Mouse (Mus musculus) hindbrain, embryonic 14.5 days (tissue): Measurements from ENCODE around the gene Ccnq. TPM values are rescaled to one million over a fixed set of nuclear protein-coding genes. Genes with fewer than 3 reads are reported as not detected.
A peak's percentile ranks its signal among the peaks of the same experiment; 100 is the strongest.

Source experiments
- ATAC-seq: fragments of 200-750 bp; cut with Nextera tagmentation; 2 replicates; pipeline ENCODE4 v1.8.0; 2017; ENCODE audit warnings: moderate number of reproducible peaks, mild to moderate bottlenecking, moderate TSS enrichment, moderate library complexity; ENCODE audit not compliant: low FRiP score
- DNase-seq: peaks from one replicate; pipeline ENCODE4 v3.0.0-alpha.2; 2015; ENCODE audit warnings: low spot score
- H3K27ac ChIP-seq: fragments of 300-500 bp; sonication (generic); 2 replicates; pipeline ENCODE4 v1.5.1; 2014; ENCODE audit warnings: mild to moderate bottlenecking, moderate library complexity
- H3K27me3 ChIP-seq: fragments of 300-500 bp; sonication (generic); 2 replicates; pipeline ENCODE4 v1.6.1; 2014; ENCODE audit warnings: mild to moderate bottlenecking, low read length, mixed read lengths; ENCODE audit not compliant: control insufficient read depth, insufficient read depth
- H3K36me3 ChIP-seq: fragments of 300-500 bp; sonication (generic); replicated peaks from 2 replicates; pipeline ENCODE4 v1.6.1; 2014; ENCODE audit not compliant: control insufficient read depth, insufficient read depth
- H3K4me1 ChIP-seq: fragments of 300-500 bp; sonication (generic); replicated peaks from 2 replicates; pipeline ENCODE4 v1.6.1; 2014; ENCODE audit warnings: antibody characterized with exemption, low read length, mixed read lengths; ENCODE audit not compliant: control insufficient read depth, insufficient read depth
- H3K4me2 ChIP-seq: fragments of 300-500 bp; sonication (generic); replicated peaks from 2 replicates; pipeline ENCODE4 v1.6.1; 2014; ENCODE audit warnings: mild to moderate bottlenecking, moderate library complexity
- H3K4me3 ChIP-seq: fragments of 300-500 bp; sonication (generic); replicated peaks from 2 replicates; pipeline ENCODE4 v1.5.1; 2014; ENCODE audit warnings: mild to moderate bottlenecking, low read length
- H3K9ac ChIP-seq: fragments of 300-500 bp; sonication (generic); 2 replicates; pipeline ENCODE4 v1.6.1; 2014
- H3K9me3 ChIP-seq: fragments of 300-500 bp; sonication (generic); 2 replicates; pipeline ENCODE4 v1.6.1; 2016; ENCODE audit warnings: low read length; ENCODE audit not compliant: control insufficient read depth
- WGBS: fragments of 180-500 bp; shearing (Covaris S2); extraction: QIAGEN DNeasy Blood & Tissue Kit; methylation state at CpG from one replicate; pipeline ENCODE4 v1.1.7; 2014; 5-methylcytosine and 5-hydroxymethylcytosine counted together
- polyA plus RNA-seq: library from polyadenylated mRNA; unstranded; fragments of >200 nt; fragmentation: Nextera tagmentation; extraction: Ambion mirVana; gene quantifications from 2 replicates; pipeline ENCODE4 v1.2.1, GENCODE M21; 2014

The Ccnq gene
- polyA plus RNA-seq: 31.8 and 32.0 TPM in 2 replicates

- WGBS: 11% methylated on average over 59 of the region's 59 CpGs
- Histone ChIP-seq H3K4me2 (peak within 1 kb of the TSS; percentile 92), H3K27ac (peak within 1 kb of the TSS; percentile 87), H3K4me1 (peaks cover 13% of the 10 kb centered on the region), H3K36me3 (0 out of 2 replicates have a peak, but pooled peaks cover 3% of the 10 kb centered on the region), H3K9ac (peak within 1 kb of the TSS; percentile 72), H3K27me3 (no peaks in the 10 kb centered on the region), H3K9me3 (no peaks in the 10 kb centered on the region), H3K4me3 (peak within 1 kb of the TSS; percentile 70)
- DNase-seq (peak; percentile 80), ATAC-seq (peak; percentile 82; the same call in 1 of the 2 replicates)
Measured at GRCm38 (mm10) chr11:78750885-78751842, at the start of gene Ccnq. TSS of gene Ccnq (minus strand) at chr11:78751729.

DNA sequence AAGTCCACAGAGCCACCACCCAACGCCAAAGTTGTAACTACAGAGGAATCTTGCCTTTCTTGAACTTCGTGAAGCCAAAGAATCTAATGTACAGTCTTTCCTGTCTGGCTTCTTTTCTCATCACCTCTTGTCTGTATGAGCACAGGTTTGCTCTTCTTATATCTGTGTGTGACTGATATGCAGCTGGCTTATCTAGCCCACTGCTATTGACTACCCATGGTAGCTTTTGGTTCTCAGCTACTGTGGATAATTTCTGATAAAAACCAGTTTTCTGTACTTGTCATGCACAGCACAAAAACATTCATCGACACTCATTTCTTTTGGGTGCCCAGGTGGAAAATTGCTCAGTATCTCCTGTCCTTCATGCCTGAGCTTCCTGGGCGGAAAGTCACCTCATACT lies 49.6 kb upstream of the Ccnq start:
- ATAC-seq: no peak

GRCm38 (mm10) chr11:78796072-78796729 lies 44.7 kb upstream of the Ccnq start:
- no peaks in the 10 kb centered on the region for H3K27me3 ChIP-seq
- no peak overlapping the region for H3K9ac ChIP-seq
- no peak for ATAC-seq
- H3K4me3 ChIP-seq: no peak overlapping the region
- no peaks in the 10 kb centered on the region for H3K36me3 ChIP-seq
- H3K27ac ChIP-seq: no peak overlapping the region
- no peak for DNase-seq
- H3K4me1 ChIP-seq: peaks cover 16% of the 10 kb centered on the region
- H3K9me3 ChIP-seq: no peaks in the 10 kb centered on the region
- 86% methylated on average over 10 of the region's 10 CpGs for WGBS
- no peak overlapping the region for H3K4me2 ChIP-seq

More for the DNA sequence above, 49.6 kb upstream of the Ccnq start:
- 95% methylated on average over 4 of the region's 4 CpGs for WGBS
- no peaks in the 10 kb centered on the region; the same call in 1 of the 2 replicates for H3K4me1 ChIP-seq
- no peak for DNase-seq
- H3K4me2 ChIP-seq: no peak overlapping the region
- no peak overlapping the region for H3K27ac ChIP-seq
- no peak overlapping the region for H3K4me3 ChIP-seq
- H3K36me3 ChIP-seq: no peaks in the 10 kb centered on the region
- H3K9ac ChIP-seq: no peak overlapping the region
- H3K27me3 ChIP-seq: no peaks in the 10 kb centered on the region
- no peaks in the 10 kb centered on the region for H3K9me3 ChIP-seq

GRCm38 (mm10) chr11:78793116-78793515 lies 41.6 kb upstream of the Ccnq start:
- no peak overlapping the region for H3K9ac ChIP-seq
- DNase-seq: no peak
- no peak overlapping the region for H3K27ac ChIP-seq
- no peaks in the 10 kb centered on the region for H3K36me3 ChIP-seq
- H3K4me1 ChIP-seq: peaks cover 18% of the 10 kb centered on the region
- ATAC-seq: no peak
- WGBS: 83% methylated on average over 11 of the region's 11 CpGs
- H3K27me3 ChIP-seq: no peaks in the 10 kb centered on the region
- H3K9me3 ChIP-seq: no peaks in the 10 kb centered on the region
- H3K4me3 ChIP-seq: no peak overlapping the region
- no peak overlapping the region for H3K4me2 ChIP-seq

GRCm38 (mm10) chr11:78792465-78792864 lies 40.9 kb upstream of the Ccnq start:
- ATAC-seq: no peak
- Histone ChIP-seq H3K4me1 (peaks cover 18% of the 10 kb centered on the region), H3K27ac (peak overlapping the region; percentile 70; the same call in 1 of the 2 replicates), H3K27me3 (no peaks in the 10 kb centered on the region), H3K4me3 (no peak overlapping the region), H3K36me3 (no peaks in the 10 kb centered on the region), H3K9me3 (no peaks in the 10 kb centered on the region), H3K9ac (peak overlapping the region; percentile 24; the same call in 1 of the 2 replicates), H3K4me2 (peak overlapping the region; percentile 15; the same call in 1 of the 2 replicates)
- DNase-seq: no peak
- WGBS: 11% methylated on average over 11 of the region's 11 CpGs

- Histone ChIP-seq H3K4me3 (no peak overlapping the region), H3K27me3 (no peaks in the 10 kb centered on the region), H3K9me3 (no peaks in the 10 kb centered on the region), H3K9ac (peak overlapping the region; percentile 24; the same call in 1 of the 2 replicates), H3K4me1 (peaks cover 18% of the 10 kb centered on the region), H3K4me2 (peak overlapping the region; percentile 17), H3K27ac (peak overlapping the region; percentile 70), H3K36me3 (no peaks in the 10 kb centered on the region)
- DNase-seq (no peak), ATAC-seq (no peak)
- WGBS: 21% methylated on average over 5 of the region's 5 CpGs
Measured at GRCm38 (mm10) chr11:78792055-78792454, 40.5 kb upstream of the Ccnq start.

DNA sequence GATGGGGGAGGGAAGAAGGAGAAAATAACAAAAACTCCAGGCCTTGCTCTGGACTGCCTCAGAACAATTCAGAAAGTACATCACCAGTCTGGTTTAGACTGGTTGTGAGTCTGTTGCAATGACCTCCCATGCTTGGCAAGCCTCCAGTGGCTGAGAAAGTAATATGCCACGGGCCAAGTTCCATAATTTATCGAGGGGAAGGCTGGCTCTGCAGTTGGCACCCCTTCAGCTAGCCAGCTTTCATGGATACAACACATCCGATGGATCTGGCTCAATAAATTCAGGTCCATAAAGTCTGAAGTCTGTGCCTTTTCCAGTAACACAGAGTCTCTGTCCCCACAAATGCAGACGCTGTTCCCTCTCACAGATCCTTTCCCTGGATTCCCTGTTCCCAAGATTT lies 40.1 kb upstream of the Ccnq start:
- ATAC-seq (peak; percentile 43; the same call in 1 of the 2 replicates), DNase-seq (peak; percentile 72)
- H3K4me2 ChIP-seq: peak overlapping the region; percentile 17; the same call in 1 of the 2 replicates
- WGBS: 34% methylated on average over 4 of the region's 4 CpGs
- no peaks in the 10 kb centered on the region for H3K27me3 ChIP-seq
- H3K9ac ChIP-seq: no peak overlapping the region
- no peaks in the 10 kb centered on the region for H3K36me3 ChIP-seq
- H3K4me3 ChIP-seq: no peak overlapping the region
- H3K27ac ChIP-seq: peak overlapping the region; percentile 70
- H3K4me1 ChIP-seq: peaks cover 18% of the 10 kb centered on the region
- H3K9me3 ChIP-seq: no peaks in the 10 kb centered on the region

GRCm38 (mm10) chr11:78789370-78790060 lies 38.0 kb upstream of the Ccnq start:
- DNase-seq (no peak), ATAC-seq (no peak)
- Histone ChIP-seq H3K4me1 (peaks cover 18% of the 10 kb centered on the region), H3K4me3 (no peak overlapping the region), H3K27ac (no peak overlapping the region), H3K4me2 (no peak overlapping the region), H3K9ac (no peak overlapping the region), H3K27me3 (peaks cover 3% of the 10 kb centered on the region; the same call in 1 of the 2 replicates), H3K36me3 (no peaks in the 10 kb centered on the region), H3K9me3 (no peaks in the 10 kb centered on the region)
- WGBS: 40% methylated on average over 11 of the region's 11 CpGs
